Mouse (Mus musculus) urinary bladder, postnatal 4 days (tissue): ENCODE measurements around the gene Gm20489.
A peak's percentile ranks its signal among the peaks of the same experiment; 100 is the strongest.

Source experiments
- DNase-seq, 2 experiments: peaks; one replicate each; pipeline ENCODE4 v3.0.0; 2021 to 2022; ENCODE audit warnings: low spot score in 2 of 2

The Gm20489 gene

DNA sequence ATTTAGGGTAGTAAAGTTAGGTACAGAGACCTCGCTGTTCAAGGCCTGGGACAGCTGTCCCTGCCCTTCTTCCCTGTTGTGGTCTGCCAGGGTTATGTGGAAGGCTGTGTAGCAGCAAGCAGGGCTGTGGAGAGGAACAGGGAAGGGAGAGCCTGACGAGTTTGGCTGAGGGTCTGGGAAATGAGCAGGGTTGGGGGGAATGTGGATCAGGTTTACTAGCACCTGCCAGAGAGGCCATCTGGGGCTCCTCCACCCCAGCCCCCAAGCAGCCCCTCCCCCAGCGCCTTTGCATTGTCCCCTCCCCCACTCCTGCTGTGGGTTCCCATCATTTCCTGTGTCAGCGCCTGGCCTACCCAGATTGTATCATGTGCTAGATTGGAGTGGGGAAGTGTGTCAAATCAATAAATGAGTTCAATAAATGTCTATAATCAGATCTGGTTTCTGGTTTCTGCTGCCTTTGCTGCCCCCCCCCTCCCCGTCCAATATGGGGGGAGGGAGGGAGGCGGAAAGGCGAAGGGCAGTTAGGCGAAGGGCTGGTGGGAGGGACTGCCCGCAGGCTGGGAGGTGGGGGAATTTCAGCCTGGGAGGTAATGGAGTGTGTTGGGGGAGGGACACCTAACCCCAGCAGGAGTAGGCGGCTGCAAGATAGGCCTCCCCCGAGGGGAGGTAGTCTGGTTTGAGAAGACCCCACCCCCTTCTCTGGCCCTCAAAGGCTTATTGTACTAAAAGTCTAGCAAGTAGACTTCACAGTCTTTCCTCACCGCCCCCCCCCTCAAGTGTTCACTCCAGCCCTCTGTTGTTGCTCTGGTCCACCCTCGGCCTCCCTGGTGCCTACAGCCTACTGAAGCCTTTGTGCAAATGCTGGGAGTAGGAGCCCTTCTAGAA is 8.1 kb downstream of the Gm20489 start:
- DNase-seq = peak in 1 of 2 experiments; percentile 17

DNA sequence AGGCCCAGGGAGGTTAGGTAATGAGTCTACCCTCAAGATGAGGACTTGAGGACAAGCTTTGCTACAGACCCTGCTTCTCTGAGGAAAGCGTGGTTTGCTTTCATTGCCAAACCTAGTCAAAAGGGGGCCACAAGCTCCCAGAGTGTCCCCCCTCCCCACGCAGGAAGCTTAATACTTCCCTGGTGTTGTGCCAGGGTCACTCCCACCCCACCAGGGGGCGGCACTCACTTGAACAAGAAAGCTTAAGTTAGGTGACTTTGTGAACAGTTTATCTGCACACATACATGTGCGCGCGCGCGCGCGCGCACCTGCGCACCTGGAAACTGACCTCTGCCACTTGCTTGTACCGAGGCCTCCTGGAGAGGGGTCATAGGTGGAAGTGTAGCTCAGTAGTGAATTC is 12.2 kb downstream of the Gm20489 start:
- no peak for DNase-seq

DNA sequence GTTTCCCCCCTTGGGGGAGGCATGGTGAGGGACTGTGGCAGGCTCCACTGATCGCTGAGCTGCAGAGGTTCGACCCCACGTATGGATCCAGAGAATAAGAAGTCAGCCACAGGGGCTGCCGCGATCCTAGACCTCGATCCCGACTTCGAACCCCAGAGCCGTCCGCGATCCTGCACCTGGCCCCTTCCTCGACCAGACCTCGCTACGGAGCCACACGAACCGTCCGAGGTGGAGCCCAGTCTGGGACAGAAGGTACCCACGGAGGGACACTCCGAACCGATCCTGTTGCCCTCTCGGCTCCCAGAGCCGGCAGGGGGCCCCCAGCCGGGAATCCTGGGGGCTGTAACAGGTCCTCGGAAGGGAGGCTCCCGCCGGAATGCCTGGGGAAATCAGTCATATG is 14.1 kb downstream of the Gm20489 start:
- DNase-seq = no peak

DNA sequence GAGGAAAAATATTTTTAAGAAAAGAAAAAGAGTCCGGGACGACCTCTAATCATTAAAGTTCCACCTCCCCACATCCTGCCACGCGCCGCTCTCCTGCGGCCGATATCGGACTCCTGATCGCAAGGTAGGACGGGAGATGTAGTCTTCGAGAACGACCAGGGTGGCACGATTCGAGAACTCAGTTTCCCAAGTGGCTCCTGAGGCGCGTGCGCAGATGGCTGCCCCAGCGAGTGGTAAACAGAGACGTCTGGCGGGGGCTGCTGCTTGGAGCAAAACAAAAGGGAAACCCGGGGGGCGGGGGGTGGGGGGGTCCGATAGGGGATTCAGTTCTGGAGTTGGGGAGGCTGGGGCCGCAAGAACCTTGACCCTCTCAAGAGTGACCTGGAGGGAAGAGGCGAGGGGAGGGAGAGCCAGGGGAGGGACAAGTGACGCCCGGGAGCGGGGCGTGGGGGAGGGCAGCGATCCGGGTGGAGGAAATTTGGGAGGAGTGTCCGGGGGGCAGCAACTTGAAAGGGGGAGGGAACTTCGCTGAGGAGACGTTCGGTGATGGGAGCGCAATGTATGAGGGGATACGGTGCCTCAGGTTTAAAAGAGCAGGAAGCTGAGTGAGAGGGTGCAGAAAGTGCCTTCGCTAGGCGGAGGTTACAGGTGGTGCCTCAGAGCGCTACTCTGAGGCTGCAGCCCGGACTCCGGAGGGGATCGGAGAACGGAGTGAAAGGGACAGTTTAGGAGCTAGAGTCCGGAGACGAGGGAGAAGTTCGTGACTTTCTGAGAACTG is 14.7 kb downstream of the Gm20489 start, which contains the start of gene Foxo4:
Foxo4 (plus strand) TSS at position 577 of the 778 bp plus-strand sequence.
- peak; percentile 79 to 85 for DNase-seq

DNA sequence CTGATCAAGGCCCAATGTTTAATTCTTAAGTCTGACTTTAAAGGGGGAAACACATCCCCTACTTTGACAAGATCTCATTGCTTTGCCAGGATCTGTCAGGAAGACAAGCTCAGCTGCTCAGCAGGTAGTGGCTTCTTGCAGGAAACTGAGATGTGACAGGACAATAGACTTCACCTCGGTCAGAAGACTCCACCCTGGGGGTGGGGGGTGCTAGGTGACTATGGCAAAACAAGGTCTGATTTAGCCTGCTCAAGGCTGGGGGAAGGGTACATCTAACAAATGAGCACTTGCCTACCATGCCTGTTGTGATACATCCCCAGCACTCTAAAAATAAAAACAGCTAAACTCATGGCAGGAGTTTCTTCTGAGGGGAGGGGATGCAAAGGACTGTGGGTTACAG is 23.8 kb downstream of the Gm20489 start:
- DNase-seq = no peak

DNA sequence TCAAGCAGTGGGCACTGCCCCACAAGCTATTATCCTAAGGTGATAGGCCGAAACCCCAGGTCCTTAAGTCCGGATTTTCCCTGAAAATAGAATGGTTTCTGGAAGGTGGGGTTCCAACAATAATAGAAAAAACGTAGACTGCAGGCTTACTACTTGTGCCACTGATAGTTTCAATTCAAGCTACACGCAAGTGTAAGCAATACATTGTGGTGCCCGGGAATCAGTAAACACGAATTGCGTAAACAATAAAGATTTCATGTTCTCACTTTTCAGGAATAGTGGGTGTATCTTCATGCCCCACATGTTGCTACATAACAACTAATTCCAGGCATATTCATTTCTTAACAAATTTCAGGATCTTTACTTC is 46.0 kb downstream of the Gm20489 start:
- DNase-seq = no peak

DNA sequence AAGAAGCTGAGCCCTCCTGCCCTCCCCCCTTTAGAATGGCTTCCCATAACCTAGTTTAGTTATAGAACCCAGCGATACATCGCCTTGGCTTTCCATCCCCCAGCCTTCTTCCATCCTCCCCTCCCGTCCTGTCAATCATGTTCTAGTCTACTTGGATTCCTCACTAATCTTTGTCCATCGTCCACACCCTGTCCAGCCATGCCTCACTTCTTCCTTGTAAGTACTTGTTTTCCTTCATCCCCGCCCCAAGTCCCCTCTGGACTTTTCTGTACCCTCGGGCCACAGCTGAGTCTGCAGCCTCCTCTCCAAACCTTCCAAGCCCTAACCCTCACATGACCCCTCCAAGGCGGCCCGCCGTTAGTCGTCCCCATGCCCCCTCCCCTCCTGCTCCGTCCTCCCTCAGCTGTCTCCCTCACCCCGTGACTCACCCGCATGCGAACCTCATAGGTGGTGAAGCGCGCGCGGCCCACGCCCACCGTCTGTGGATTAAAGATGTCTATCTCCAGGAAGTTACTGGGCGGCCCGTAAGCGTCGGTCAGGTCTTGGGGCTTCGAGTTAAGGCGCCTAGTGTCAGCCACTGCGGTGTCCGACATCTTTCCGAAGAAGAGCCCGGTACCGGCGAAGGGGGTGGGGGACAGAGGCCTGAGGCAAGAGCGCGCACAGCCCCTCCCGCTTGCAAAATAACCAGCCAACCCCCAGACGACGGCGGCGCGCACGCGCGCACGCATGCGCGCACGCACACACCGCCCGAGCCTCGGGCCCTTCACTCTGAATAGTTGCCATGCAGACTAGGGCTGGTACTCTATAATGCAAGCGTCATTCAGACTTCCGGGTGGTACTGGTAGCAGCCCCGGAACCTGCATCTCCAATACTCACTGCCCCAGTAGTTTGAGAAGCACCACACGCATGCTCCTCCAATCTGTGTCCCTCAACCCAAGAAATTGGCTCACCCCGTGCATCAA is 46.7 kb downstream of the Gm20489 start, which contains the start of gene Snx12:
Snx12 (minus strand) TSS at position 730 of the 962 bp plus-strand sequence.
- DNase-seq = peak; percentile 83 to 84
